Mouse (Mus musculus) brain, embryonic 14.5 days (tissue): Measurements from ENCODE around the gene Zfp422.

ENCODE experiments used
- CTCF ChIP-seq: fragments of 200-500 bp; IDR thresholded peaks from 2 replicates; pipeline ENCODE4 v1.5.1; 2012; ENCODE audit warnings: inconsistent platforms, mild to moderate bottlenecking, moderate library complexity, borderline replicate concordance; ENCODE audit not compliant: insufficient read depth, insufficient read length; ENCODE audit errors: extremely low read depth
- POLR2A ChIP-seq: fragments of 200-500 bp; IDR thresholded peaks from 2 replicates; pipeline ENCODE4 v1.6.1; 2012; ENCODE audit warnings: mild to moderate bottlenecking, inconsistent platforms, borderline replicate concordance; ENCODE audit not compliant: poor library complexity, insufficient read depth, insufficient read length, severe bottlenecking; ENCODE audit errors: extremely low read depth

DNA sequence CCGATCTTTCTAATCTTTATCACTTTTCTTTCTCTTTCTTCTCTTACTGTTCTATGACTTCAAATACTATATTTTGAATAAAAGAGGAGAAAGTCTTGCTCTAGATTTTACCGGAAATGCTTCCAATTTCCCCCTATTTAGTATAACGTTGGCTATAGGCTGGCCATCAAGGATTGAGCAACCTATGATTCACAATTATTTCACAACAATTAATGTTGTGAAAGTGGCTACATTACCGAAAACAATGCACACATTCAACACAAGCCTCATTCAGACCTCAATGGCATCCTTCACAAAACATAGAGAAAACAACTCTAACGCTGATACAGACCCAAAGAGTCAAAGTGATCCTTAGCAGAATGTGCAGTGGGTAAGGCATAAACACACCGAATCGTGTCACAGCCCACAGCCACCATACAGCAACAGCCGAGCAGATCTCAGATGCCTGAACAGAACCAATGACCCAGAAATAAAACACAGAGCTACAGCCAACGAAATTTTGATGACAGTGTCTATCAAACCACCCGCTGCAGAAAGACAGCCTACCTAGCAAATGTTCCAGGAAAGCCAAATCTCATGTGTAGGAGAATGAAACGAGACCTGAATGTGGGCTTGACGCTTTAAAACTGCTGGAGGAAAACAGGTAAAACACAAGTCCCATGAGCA is 37.4 kb upstream of the Zfp422 start:
- no peak for TF ChIP-seq CTCF
- TF ChIP-seq POLR2A, result no peak
